Mouse (Mus musculus): ENCODE measurements around the gene Trak2. TPM values are rescaled to one million over a fixed set of nuclear protein-coding genes. Genes with fewer than 3 reads are reported as not detected.

Gene Trak2
- polyA plus RNA-seq (2011; ENCODE audit: insufficient read depth, insufficient read length, low replicate concordance, missing spikeins) = 87.3 and 99.9 TPM in 2 replicates

DNA sequence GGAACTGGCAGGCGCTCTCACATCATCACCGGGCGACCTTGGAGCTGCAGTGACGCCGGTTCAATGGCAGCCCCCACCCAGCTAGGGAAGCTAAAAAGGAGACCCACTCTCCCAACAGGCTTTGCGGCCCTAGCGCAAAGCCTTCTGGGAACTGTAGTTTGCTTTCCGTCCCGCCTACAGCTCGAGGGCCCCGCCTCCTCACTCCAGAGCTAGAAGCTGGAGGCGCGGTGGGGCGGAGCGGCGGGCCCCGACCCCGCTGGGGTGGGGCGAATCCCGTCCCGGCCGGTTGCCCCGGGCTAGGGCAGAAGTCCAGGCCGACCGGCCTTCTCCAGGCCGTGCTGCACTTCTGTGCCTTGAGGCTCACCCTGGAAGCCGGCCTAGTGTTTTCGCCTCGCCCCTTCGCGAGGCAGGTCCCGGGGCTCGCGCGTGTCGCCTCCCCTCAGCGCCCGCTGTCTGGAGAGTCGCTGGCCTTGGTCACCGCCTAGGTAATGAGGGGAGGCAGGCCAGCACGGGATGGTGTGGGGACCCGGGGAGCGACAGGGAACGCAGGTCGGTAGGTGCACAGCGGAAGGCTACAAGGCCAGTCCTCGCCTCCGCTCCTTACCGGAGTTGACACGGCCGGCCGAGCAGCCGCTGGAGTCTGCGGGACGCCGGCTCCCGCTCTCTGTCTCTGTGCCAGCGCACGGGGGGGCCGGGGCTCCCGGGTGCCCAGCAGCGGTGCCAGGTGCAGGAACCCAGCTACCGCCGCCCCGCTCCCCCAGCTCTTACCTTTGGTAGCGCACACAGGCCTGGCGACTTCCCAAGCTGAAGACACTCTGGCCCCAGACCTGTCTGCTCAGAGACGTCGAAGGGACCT lies at the start of gene Trak2, which contains the start of gene Stradb:
Gene Trak2 (minus strand): TSS at position 65 of the 856 bp plus-strand sequence.
Gene Stradb (plus strand): TSS at position 157 of the 856 bp plus-strand sequence.
- WGBS = under 1% methylated on average over 69 of the region's 69 CpGs
- peaks cover 2% of the 10 kb centered on the region; the same call in 1 of the 2 replicates for H3K4me1 ChIP-seq (ENCODE audit: control insufficient read depth, insufficient read depth, low read length)

GRCm38 (mm10) chr1:59021556-59021955 lies 48.3 kb upstream of the Trak2 start:
- 67% methylated on average over 3 of the region's 3 CpGs for WGBS
- H3K4me1 ChIP-seq (ENCODE audit: control insufficient read depth, insufficient read depth, low read length) = no peaks in the 10 kb centered on the region
- no peak overlapping the region for H3K4me3 ChIP-seq (replicated peaks; ENCODE audit: control insufficient read depth, low read depth, low read length)
- TF ChIP-seq CTCF (IDR thresholded peaks at IDR 0.05; ENCODE audit: control insufficient read depth, insufficient read depth, low read length) = no peak
- no peak for TF ChIP-seq POLR2A (IDR thresholded peaks at IDR 0.05; ENCODE audit: borderline replicate concordance, control insufficient read depth, low read depth, low read length)
- H3K27ac ChIP-seq (ENCODE audit: control insufficient read depth, insufficient read depth, low read depth, low read length, poor library complexity) = no peak overlapping the region

More for the DNA sequence above, at the start of gene Trak2, which contains the start of gene Stradb:
- TF ChIP-seq POLR2A (IDR thresholded peaks at IDR 0.05; ENCODE audit: borderline replicate concordance, control insufficient read depth, low read depth, low read length) (peak; percentile 83), CTCF (IDR thresholded peaks at IDR 0.05; ENCODE audit: control insufficient read depth, insufficient read depth, low read length) (0 out of 2 replicates have a peak, but pooled peaks have one; percentile 5)
- H3K4me3 ChIP-seq (replicated peaks; ENCODE audit: control insufficient read depth, low read depth, low read length) = peak within 1 kb of the TSS; percentile 100
- peak within 1 kb of the TSS; percentile 96 for H3K27ac ChIP-seq (ENCODE audit: control insufficient read depth, insufficient read depth, low read depth, low read length, poor library complexity)

DNA sequence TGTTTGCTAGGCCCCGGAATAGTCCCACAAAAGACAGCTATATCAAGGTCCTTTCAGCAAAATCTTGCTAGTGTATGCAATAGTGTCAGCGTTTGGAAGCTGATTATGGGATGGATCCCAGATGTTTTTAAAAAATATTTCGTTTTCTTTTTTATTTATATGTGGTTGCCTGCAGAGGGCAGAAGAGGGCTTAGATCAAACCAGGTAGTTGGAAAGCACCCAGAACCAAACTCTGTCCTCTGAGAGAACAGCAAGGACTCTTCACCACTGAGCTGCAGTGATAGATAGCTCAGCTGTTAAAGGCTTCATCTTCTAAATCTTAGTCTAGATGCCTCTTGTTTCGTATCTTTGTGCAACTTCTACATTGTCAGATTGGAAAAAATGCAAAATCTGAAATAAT lies 36.0 kb upstream of the Trak2 start:
- WGBS = 35% methylated on average over 4 of the region's 4 CpGs
- Histone ChIP-seq H3K4me3 (replicated peaks; ENCODE audit: control insufficient read depth, low read depth, low read length) (no peak overlapping the region), H3K4me1 (ENCODE audit: control insufficient read depth, insufficient read depth, low read length) (no peaks in the 10 kb centered on the region), H3K27ac (ENCODE audit: control insufficient read depth, insufficient read depth, low read depth, low read length, poor library complexity) (no peak overlapping the region)
- TF ChIP-seq POLR2A (IDR thresholded peaks at IDR 0.05; ENCODE audit: borderline replicate concordance, control insufficient read depth, low read depth, low read length) = no peak
- TF ChIP-seq CTCF (IDR thresholded peaks at IDR 0.05; ENCODE audit: control insufficient read depth, insufficient read depth, low read length) = no peak

- Histone ChIP-seq H3K4me1 (ENCODE audit: control insufficient read depth, insufficient read depth, low read length) (no peaks in the 10 kb centered on the region), H3K4me3 (replicated peaks; ENCODE audit: control insufficient read depth, low read depth, low read length) (no peak overlapping the region), H3K27ac (ENCODE audit: control insufficient read depth, insufficient read depth, low read depth, low read length, poor library complexity) (no peak overlapping the region)
- TF ChIP-seq POLR2A (IDR thresholded peaks at IDR 0.05; ENCODE audit: borderline replicate concordance, control insufficient read depth, low read depth, low read length) (no peak), CTCF (IDR thresholded peaks at IDR 0.05; ENCODE audit: control insufficient read depth, insufficient read depth, low read length) (no peak)
- 35% methylated on average over 5 of the region's 5 CpGs for WGBS
Observed at GRCm38 (mm10) chr1:58995313-58995712, 22.1 kb upstream of the Trak2 start.

DNA sequence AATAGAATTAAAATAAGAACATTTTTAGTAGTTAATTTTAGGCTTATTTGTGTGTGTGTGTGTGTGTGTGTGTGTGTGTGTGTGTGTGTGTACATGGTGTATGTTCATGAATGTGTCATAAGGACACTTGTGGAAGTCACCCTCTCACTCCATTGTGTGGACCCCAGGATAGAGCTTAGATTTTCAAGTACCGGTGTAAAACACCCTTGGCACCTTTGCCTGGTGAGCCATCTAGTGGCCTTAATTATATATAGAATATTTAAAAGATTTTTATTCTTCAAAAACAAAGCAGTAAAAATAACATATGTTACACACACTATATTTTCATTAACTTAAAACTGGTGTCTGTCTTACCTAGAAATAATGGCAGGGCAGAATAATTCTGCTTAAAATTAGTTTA lies 20.5 kb upstream of the Trak2 start:
- TF ChIP-seq CTCF (IDR thresholded peaks at IDR 0.05; ENCODE audit: control insufficient read depth, insufficient read depth, low read length) (no peak), POLR2A (IDR thresholded peaks at IDR 0.05; ENCODE audit: borderline replicate concordance, control insufficient read depth, low read depth, low read length) (no peak)
- Histone ChIP-seq H3K4me3 (replicated peaks; ENCODE audit: control insufficient read depth, low read depth, low read length) (no peak overlapping the region), H3K27ac (ENCODE audit: control insufficient read depth, insufficient read depth, low read depth, low read length, poor library complexity) (no peak overlapping the region), H3K4me1 (ENCODE audit: control insufficient read depth, insufficient read depth, low read length) (no peaks in the 10 kb centered on the region; the same call in 1 of the 2 replicates)
- 50% methylated on average over 1 of the region's 1 CpGs for WGBS

- Histone ChIP-seq H3K4me3 (replicated peaks; ENCODE audit: control insufficient read depth, low read depth, low read length) (no peak overlapping the region), H3K27ac (ENCODE audit: control insufficient read depth, insufficient read depth, low read depth, low read length, poor library complexity) (no peak overlapping the region), H3K4me1 (ENCODE audit: control insufficient read depth, insufficient read depth, low read length) (no peaks in the 10 kb centered on the region; the same call in 1 of the 2 replicates)
- 74% methylated on average over 7 of the region's 7 CpGs for WGBS
- TF ChIP-seq POLR2A (IDR thresholded peaks at IDR 0.05; ENCODE audit: borderline replicate concordance, control insufficient read depth, low read depth, low read length) (no peak), CTCF (IDR thresholded peaks at IDR 0.05; ENCODE audit: control insufficient read depth, insufficient read depth, low read length) (no peak)
Observed at GRCm38 (mm10) chr1:58993144-58993543, 19.9 kb upstream of the Trak2 start.

DNA sequence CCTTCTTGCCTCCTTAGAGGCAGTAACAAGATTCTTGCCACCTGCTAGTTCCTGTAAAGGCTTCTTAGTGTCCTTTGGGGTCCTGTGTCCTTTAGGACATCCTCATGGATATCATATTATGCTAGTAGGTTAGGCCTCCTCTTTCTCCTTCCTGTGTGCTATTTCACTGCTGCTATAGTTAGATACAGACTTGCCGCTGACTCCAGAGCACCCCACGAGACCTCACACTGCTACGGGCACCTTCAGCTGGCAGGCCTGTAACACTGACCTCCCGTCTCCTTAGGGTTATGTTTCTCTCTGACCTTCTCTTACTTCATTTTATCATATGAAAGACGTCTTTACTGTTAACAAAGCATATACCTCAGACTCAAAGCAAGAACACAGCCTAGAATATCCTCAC lies 11.4 kb upstream of the Trak2 start:
- no peak overlapping the region for H3K4me3 ChIP-seq (replicated peaks; ENCODE audit: control insufficient read depth, low read depth, low read length)
- WGBS = 93% methylated on average over 5 of the region's 5 CpGs
- no peaks in the 10 kb centered on the region; the same call in 1 of the 2 replicates for H3K4me1 ChIP-seq (ENCODE audit: control insufficient read depth, insufficient read depth, low read length)
- H3K27ac ChIP-seq (ENCODE audit: control insufficient read depth, insufficient read depth, low read depth, low read length, poor library complexity) = no peak overlapping the region
- no peak for TF ChIP-seq CTCF (IDR thresholded peaks at IDR 0.05; ENCODE audit: control insufficient read depth, insufficient read depth, low read length)
- TF ChIP-seq POLR2A (IDR thresholded peaks at IDR 0.05; ENCODE audit: borderline replicate concordance, control insufficient read depth, low read depth, low read length) = no peak

DNA sequence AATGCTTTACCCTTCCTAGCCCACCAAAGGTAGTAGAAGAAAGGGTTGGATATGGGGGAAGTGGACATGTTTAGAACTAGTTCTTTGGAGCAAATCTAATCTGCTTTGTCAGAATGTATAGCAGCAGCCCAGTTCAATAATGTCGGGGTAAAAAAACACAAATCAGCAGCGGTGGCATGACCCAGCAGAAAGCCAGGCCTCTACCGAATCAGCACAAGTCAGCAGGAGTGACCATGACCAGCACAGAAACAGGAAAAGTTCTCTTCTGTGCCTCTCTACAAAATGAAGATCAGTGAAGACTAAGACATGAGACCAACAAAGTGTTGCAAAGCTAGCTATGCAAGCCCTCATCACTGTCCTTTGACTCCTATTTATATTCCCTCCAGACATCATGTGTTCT lies 9.0 kb upstream of the Trak2 start:
- WGBS = 90% methylated on average over 3 of the region's 3 CpGs
- TF ChIP-seq CTCF (IDR thresholded peaks at IDR 0.05; ENCODE audit: control insufficient read depth, insufficient read depth, low read length) (no peak), POLR2A (IDR thresholded peaks at IDR 0.05; ENCODE audit: borderline replicate concordance, control insufficient read depth, low read depth, low read length) (no peak)
- Histone ChIP-seq H3K27ac (ENCODE audit: control insufficient read depth, insufficient read depth, low read depth, low read length, poor library complexity) (no peak overlapping the region), H3K4me3 (replicated peaks; ENCODE audit: control insufficient read depth, low read depth, low read length) (no peak overlapping the region), H3K4me1 (ENCODE audit: control insufficient read depth, insufficient read depth, low read length) (no peaks in the 10 kb centered on the region)

Measured in bone marrow, adult 2 months (tissue).